Mouse (Mus musculus) liver, postnatal 0 days (tissue): ENCODE measurements around the gene Tekt5.
A peak's percentile ranks its signal among the peaks of the same experiment; 100 is the strongest.

ENCODE experiments used
- CTCF ChIP-seq: sonication (generic); IDR thresholded peaks from 2 replicates; pipeline ENCODE4 v1.5.1; 2016; ENCODE audit warnings: antibody characterized with exemption, low read depth
- EP300 ChIP-seq: IDR thresholded peaks from 2 replicates; pipeline ENCODE4 v1.6.1; 2016; ENCODE audit warnings: antibody characterized with exemption, low read depth, mild to moderate bottlenecking

DNA sequence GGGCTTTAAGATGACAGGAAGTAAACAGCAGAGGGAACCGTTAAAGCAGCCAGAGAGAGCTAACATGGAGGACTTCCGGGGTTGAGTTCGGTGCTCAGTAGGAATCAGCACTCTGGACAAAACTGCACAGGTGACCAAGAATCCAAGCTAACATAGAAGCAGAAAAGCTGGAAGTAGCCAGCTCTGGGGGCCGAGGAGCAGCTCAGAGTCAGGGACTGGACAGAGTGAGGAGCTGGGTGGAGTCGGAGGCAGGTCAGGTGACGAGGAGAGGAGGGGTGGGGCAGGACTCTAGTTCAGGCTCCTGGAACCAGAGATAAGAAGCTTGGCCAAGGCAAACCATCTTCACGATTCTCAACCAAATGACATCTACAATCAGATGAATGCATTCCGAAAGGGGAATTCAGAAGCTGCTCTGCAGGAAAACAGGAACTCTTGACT, 11.2 kb downstream of the Tekt5 start:
- TF ChIP-seq CTCF (no peak), EP300 (peak; percentile 35; the same call in 1 of the 2 replicates)
